Mouse (Mus musculus): ENCODE measurements around the gene Clic1.

Gene Clic1

DNA sequence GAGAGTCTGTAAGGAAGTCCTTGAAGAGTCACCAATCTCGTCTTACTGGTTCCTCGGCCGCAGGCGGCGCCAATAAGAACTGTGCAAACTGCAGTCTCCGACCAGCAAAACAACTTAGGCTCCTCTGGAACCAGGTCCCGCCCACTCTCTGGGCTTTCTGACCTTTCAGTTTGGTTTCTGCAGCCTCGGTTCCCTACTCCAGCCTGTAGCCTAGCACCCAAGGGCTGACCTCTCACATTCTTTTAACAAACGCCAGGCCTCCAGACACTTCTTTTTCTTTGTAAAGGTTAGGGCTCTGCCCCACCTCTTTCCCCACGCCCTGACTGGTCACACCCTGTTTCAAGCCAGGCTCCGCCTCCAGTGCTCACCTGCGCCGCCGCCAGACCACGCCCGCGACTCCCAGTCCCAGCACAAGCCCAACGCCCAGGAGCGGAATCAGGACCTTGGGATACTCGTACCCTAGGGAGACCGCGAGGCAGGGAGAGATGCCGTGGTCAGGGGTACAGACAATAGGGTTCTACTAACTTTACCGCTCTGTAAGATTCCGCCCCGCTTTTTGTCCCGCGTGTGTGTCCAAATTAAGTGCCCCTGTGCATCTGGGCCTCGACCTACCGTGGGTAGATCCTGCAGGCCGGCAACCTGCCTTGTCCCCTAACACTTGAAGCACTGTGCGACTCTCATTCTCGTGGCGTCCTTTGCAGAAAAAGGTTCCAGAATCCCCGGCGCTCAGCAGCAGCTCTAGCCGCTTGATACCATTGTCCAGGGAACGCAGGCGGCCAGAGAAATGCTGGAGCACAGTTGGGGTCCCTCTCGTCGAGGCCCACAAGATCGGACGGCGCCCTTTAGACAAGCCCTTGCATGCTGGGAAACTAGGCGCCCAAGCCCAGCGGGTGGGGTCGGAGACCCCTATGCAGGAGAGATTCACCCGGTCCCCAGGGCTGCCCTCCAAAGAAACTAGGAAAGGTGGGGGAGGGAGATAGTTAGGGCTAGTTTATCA, 15.5 kb downstream of the Clic1 start, which contains the start of gene Ly6g6c:
Gene Ly6g6c (plus strand): TSS at position 438 of the 997 bp plus-strand sequence.
- DNase-seq (ENCODE audit: low spot score): no peak

DNA sequence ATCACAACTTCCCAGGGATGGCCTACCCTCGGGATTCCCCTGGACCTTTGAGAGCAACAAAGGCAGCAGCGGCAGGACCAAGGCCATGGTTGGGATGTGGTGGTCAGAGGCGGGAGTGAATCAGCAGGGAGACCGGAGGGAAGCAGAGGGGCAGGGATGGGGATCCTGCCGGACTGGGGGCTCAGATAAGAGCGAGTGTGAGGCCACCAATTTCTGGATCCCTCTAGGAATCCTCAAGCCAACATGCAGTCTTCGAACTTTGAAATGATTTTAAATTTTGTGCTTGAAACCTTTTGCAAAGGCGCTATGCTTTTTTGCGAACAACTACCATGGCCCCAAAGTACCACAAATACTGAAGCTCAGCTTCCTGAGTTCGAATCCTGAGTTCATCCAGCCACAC, 16.3 kb downstream of the Clic1 start, which contains the start of gene Mpig6b:
Gene Mpig6b (minus strand): TSS at position 101 of the 400 bp plus-strand sequence.
- no peak for DNase-seq (ENCODE audit: low spot score)

DNA sequence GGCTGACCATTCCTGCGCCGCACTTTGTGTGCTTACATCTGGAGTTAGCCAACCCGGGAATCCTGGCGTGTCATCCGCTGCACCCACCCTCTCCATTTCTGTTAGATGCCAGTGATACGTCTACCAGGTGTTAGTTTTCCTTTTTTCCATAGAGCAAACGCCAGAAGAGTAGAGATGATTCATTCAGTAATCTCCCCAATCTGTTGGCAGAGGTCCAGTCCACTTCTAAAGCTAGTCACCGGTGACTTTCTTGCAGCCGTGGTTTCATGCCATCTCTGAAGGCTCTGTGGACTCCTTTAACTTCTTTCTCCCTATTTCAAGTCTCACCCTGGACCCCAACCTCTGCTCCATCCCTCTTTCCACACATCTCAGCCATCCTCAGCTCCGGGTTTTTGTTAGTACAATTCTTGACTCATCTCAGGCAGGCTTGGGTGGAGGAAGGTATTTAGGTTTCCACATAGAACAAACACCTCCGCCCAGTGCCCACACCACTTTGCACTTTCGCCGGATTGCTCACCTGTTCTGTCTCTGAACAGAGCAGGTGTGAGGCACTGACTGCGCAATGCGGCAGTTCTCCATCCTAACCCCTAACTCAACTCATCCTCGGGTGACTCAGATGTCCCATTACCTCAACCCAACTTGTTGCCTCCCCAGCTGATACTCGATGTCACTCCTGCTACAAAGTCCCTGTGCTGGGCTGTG, 18.6 kb downstream of the Clic1 start:
- no peak for DNase-seq (ENCODE audit: low spot score)

DNA sequence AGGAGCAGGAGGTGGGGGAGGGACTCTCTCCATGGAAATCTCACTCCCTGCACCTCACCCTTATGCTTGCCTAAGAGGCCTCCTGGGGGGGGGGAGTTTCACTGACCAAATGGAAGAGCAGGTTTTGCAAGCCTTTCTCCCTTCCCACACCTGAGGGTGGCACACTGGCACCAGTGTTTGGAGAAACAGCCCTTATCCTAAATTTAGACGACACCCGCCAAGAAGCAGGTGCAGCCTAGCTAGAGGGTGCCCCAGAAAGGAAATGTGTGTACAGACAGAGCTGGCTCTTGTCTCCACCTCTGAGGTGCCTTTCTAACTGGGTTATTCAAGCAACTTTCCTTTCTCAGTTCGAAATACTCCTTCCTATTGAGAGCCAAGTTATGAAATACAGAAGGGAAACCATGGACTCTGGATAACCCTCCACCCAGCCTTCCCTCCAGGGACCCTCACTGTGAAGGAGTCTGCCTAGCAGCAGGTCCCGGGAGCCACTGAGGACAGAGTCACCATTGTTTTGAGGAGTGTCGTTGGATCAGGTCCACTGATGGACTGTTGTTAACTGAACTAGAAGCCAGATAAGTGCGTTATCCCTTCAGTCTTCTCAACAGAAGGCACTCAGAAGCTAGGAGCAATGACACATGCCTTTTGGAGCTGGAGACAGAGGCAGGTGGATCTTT, 20.9 kb downstream of the Clic1 start:
- DNase-seq (ENCODE audit: low spot score): no peak

DNA sequence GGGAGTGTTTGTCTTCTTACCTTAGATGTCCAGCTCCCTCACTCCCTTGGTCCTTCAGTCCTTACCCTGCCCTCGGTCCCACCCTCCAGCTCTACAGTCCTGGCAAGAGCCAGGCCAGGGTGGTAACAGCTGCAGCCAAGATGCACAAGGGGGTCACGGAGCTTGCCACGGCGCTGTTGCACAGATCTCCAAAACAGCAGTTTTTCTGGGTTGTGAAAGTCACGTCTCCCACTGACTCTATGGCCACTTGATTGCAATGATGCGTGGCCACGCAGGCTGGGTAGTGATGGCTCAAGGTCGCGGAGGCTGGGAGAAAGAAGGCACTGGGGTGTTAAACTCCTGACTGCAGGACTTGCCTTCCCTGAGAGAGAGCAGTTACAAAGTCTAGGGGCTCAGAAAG, 21.7 kb downstream of the Clic1 start:
- no peak for DNase-seq (ENCODE audit: low spot score)

DNA sequence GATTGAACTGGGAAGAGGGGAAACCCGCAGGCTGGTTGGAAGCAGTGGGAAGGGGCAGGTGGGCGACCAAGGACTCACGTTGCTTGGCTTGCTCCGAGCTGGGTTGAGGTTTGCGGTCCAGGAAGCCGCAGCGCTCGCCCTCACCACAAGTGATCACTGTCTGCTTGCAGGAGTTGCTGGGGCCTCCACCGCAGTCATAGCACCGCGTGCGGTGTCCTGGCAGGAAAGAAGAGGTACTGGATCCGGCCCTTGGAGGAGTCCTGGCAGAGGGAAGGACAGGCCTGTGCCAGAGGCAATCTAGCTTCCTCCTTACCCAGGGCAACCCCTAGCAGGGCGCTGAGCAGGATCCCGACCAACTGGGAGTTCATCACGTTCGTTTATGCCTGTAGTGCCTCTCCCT, 24.3 kb downstream of the Clic1 start:
- DNase-seq (ENCODE audit: low spot score): no peak

DNA sequence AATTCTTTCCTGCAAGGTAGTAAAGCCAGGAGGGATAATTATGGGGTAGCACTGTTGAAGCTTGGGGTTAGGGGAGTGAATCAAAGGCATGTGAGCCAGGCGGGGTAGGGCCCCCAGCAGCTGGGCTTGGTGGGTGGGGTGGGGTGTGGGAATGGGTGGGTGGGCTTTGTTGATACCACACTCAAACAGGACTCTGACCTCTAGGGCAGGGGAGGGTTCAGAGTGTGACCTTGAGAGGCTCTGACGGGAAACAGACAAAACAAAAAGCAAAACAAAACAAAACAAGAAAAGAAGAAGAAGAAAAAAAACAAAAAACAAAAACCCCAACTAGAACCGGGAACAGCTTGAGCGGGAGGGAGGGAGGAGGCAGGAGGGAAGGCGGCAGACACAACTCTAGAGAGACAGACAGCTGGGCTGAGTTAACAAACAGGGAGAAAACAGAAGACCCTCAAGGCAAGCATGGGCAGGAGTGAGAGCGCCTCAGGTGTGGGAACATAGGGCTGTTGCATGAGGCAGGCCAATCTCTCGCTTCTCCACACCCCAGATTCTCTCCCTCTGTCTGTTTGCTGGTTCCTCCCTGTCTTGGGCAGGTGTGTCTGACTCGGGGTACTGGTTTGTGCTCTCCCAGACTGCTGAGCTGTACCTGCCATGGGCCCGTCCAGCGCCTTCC, 26.9 kb downstream of the Clic1 start, which contains the start of gene Ly6g6e:
Gene Ly6g6e (plus strand): TSS at position 396 of the 670 bp plus-strand sequence.
- DNase-seq (ENCODE audit: low spot score): no peak

DNA sequence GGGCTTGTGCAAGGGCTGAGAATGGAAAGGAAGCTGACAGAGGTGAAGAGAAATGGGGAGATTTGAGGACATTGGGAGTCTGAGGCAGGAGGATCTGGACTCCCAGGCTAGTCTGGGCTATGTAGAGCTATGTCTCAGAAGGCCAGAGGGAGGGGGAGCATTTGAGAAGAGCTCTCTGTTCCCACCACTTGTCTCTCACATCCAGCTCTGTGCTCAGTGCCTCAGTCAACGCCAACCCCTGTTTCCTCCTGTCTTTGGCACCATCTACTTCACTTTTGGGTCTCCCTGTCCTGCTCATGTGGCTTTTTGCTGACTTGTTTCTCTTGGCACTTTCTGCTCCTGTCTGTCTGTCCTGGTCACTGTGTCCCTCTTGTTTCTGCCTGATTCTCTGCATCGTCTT, 27.5 kb downstream of the Clic1 start:
- DNase-seq (ENCODE audit: low spot score): no peak

DNA sequence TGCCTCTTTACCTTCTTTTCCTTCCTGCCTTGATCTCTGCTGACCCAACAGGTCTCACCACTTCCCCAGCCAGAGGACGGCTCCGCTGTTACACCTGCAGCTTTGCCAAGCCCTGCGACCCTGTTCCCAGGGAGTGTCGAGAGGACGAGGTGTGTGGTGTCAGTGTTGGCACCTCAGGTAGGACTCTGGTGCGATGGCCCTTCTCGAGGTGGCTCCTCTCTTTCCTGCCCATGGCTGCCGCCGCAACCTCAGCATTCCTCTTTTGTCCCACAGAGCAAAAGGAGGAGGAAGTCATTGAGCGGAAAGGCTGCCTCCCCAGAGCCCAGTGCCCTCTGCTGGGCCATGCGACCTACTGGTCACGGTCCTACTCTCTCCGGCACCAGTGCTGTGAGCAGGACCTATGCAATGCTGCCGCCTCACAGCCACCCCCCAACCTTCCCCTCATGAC, 28.0 kb downstream of the Clic1 start, which contains the start of gene Ly6g6d:
Gene Ly6g6d (minus strand): TSS at position 280 of the 448 bp plus-strand sequence.
- no peak for DNase-seq (ENCODE audit: low spot score)

DNA sequence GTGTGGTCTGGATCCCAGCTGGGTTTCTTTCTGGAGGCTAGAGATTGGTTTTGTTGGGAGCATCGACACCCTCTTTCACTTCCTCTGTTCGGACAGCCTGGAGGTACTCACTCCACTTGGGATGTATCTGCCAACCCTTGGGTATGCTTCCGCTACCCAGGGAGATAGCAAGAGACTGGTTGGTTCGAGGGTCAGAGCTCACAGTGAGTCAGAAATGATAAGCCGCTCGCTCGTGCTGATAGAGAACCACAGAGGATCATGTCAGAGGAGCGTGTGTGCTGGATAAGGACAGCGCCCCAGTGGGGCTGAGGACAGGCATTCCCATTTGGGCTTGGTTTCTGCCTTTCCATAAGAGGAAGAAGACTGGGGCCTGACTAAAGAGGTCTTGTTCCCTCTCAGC, 30.0 kb downstream of the Clic1 start:
- peak; percentile 50 for DNase-seq (ENCODE audit: low spot score)

DNA sequence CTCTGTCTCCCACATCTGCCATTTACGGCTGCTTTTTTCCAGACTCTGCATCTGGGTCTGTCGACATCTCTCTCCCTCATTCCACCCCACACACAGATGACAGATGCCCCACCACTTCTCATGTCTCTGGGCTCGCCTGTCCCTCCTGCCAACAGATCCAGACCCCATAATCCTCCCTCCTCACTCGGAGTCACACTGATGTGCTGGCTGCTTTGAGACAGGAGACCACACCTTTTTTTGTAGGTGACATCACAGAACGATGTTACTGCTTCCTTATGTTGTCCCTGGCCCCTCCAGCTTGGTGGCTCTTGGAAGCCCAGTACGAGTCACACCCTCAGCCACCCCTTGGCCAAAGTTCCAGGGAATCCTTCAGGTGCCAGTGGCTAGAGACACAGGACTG, 30.5 kb downstream of the Clic1 start:
- DNase-seq (ENCODE audit: low spot score): no peak

DNA sequence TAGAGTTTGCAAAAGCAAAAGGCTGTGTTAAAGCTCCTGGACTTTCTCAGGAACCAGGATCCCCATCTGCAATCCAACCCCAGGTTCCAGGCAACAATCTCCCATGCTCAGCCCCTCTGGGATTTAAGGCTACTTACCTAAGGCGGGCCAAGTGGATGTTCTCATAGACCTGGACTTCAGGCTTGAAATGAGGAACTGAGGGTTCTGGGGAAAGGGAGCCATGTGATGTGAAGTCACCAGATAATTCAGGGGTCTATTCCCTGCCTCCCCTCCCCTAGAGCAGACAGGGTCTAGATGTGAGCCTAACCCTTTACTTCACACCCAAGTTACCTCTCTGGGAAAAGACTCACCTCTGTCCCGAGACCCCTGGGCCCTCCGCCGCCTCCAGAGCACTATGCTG, 30.9 kb downstream of the Clic1 start:
- DNase-seq (ENCODE audit: low spot score): no peak

DNA sequence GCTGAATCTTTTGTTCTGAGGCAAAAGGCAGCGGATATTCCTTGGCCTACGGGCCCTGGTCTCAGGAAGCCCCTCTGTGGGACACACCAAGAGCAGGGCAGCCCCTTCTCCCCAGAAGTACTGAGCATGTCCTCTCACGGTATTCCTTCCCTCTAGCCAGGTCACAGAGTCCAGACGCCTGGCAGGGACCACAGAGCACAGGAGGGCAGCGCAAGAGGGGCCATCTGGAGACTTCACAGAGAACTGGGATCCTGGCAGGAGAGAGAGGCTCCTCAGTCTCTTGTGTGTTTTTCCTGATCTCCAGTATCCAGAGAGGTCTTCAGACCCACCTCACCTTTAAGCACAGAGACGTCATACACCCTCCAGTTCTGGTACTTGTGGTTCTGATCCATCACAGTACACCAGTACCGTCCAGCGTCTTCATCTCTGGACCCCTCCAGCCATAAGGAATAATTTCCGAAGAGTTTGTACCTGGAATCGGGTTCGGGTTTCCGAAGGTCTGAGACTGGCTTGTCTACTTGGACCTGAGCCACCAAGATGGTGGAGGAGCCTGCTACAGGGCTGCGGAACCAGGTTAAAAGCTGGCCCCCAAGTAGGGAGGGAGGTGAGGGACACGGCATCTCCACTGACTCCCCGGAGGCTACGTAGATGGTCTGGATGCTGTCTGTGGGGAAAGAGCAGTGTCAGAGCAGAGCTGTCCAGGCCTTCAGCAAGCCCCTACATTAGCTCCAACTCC, 33.2 kb downstream of the Clic1 start:
- DNase-seq (ENCODE audit: low spot score): no peak

DNA sequence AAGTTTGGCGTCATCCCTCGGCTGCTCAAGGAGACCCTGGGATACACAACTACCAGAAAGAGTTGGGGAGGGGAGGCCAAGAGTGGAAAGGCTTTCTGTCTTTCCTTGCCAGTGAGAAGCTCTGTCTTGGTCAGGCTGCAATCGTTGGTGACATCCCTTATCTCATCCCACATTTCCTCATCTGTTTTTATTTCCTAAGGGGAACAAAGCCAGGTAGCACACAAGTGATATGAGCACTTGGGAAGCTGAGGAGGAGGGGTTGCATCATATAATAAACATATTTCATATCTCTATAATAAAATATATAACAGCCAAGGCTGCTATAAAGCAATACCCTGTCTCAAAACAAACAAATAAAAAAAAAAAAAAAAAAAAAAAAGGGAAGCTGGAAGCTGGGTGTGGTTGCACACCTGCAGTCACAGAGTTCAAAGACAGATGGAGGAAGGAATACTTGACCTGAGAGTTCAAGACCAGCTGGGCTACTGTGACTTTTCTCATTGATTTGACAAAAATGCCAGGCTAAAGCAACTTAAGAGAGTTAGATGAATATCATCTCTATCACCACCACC, 34.2 kb downstream of the Clic1 start:
- DNase-seq (ENCODE audit: low spot score): no peak

DNA sequence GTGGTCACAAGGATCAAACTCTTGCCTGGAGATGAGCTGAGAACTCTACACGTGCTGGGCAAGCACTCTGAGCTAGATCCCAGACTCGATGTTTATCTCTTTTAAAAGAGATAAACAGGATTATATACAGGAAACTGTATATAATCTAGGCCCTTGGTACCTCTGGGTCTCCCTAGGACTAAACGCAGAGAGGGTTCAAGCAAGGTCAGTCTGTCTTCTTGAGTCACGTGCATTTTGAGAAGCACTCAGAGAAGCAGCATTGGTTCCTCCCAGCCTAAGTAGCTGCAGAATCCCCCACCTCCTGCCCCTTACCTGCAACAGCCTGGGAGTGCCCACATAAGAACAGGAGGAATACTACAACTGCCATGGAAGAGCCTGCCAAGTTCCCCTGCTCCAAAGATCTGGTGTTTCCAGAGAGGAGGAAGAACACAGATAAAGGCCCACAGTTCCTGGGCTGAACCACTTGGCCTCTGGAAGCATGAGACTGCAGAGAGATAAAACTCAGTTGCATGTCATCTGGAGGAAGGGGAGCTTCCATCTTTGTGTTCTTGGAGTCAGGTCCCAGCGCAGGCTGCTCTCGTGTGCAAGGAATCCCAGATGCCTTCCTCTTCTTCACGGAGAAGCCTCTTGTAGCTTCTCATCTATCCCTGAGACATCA, 35.6 kb downstream of the Clic1 start, which contains the start of gene Ly6g6f:
Gene Ly6g6f (minus strand): TSS at position 403 of the 658 bp plus-strand sequence.
- no peak for DNase-seq (ENCODE audit: low spot score)

DNA sequence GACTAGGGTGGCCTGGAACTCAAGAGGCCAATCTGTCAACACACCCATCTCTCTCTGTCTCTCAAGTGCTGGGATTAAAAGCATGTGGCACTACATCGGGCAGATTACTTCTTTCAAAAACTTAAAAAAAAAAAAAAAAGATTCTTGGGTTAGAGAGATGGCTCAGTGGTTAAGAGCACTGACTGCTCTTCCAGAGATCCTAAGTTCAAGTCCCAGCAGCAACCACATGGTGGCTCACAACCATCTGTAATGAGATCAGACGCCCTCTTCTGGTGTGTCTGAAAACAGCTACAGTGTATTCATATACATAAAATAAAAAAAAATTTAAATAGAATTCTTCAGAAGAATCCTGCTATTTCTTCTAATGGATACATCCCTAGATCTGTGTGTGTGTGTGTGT, 38.4 kb downstream of the Clic1 start:
- no peak for DNase-seq (ENCODE audit: low spot score)

DNA sequence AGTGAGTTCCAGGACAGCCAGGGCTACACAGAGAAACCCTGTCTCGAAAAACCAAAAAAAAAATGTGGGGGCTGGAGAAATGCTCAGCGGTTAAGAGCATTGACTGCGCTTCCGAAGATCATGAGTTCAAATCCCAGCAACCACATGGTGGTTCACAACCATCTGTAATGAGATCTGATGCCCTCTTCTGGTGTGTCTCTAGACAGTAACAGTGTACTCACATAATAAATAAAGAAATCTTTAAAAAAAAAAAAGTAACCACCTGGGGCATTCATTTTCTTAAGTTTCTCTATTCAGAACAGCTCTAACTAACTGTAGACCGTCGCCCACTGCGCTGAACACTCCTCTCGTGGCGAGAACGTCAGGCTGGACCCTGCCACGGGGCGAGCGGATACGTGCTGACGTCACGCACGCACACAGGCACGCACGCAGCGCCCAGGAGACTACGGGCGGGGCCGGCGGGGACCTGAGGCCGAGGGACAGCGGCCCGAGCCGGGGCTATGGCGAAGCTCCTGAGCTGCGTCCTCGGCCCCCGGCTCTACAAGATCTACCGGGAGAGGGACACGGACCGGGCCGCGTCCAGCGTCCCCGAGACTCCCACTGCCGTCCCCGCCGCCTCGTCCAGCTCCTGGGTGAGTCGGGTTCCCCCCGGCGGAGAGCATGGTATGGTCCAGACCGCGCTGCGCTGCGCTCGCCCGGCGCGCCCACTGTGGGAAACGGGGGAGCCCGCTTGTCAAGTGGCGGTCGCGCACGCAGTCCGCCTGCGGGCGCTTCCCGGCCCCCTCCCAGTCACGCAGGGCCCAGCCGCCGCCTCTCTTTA, 39.3 kb downstream of the Clic1 start, which contains the start of gene Abhd16a:
Gene Abhd16a (plus strand): TSS at position 439 of the 820 bp plus-strand sequence.
- DNase-seq (ENCODE audit: low spot score): peak; percentile 93

DNA sequence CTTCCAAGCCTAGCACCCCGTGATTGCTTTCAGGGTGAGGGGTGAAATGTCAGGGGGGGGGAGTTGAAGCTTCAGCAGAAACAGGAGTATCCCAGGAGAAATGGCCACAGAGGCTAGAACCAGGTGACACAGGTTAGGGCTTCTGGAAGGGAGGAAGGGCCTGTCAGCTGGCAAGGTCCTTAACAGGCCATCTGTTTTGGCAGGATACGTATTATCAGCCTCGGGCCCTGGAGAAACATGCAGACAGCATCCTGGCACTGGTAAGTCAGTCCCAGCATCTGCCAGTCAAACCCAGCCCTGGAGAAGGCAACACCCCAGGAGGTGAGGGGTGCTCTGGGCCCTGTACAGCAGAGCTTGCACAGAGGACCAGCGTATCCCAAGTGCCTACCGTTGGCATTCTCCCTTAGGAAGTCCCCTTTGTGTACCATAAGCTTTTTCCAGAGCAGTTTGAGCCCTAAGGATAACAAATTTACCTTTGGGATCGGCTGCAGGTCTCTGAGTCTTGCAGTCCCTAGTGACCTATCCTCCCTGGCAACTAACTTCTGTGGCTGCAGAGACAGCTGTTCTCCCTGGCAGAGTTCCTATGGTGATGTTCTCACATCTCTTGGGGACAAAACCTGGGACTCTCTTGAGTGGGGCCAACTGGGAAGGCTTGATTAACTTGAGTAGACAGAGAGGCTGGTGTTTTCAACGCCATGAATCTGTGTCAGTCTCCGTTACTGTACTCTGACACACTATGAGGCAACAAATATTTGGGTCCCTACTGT, 40.6 kb downstream of the Clic1 start:
- DNase-seq (ENCODE audit: low spot score): peak; percentile 61

Measured in spleen, adult 12 weeks (tissue).